Mouse (Mus musculus) hindbrain, embryonic 16.5 days (tissue): ENCODE measurements at regions not wholly inside any gene's neighbourhood (a gene's known extent, or its start where the extent isn't known, plus 50 kb on each side); places are given as distances from the start of the nearest gene placed in this dataset.

Source experiments
- ATAC-seq: fragments of 200-750 bp; cut with Nextera tagmentation; 2 replicates; pipeline ENCODE4 v1.8.0; 2017; ENCODE audit warnings: moderate TSS enrichment, moderate library complexity
- H3K27ac ChIP-seq: fragments of 300-500 bp; sonication (generic); 2 replicates; pipeline ENCODE4 v1.5.1; 2014; ENCODE audit warnings: low read depth, mild to moderate bottlenecking, control low read depth, low read length, moderate library complexity
- H3K27me3 ChIP-seq: fragments of 300-500 bp; sonication (generic); replicated peaks from 2 replicates; pipeline ENCODE4 v1.6.1; 2014; ENCODE audit warnings: low read length; ENCODE audit not compliant: control insufficient read depth, insufficient read depth
- H3K36me3 ChIP-seq: fragments of 300-500 bp; sonication (generic); 2 replicates; pipeline ENCODE4 v1.6.1; 2014; ENCODE audit warnings: mild to moderate bottlenecking, low read length, moderate library complexity, mixed read lengths; ENCODE audit not compliant: control insufficient read depth, insufficient read depth
- H3K4me1 ChIP-seq: fragments of 300-500 bp; sonication (generic); 2 replicates; pipeline ENCODE4 v1.6.1; 2014; ENCODE audit warnings: low read depth, low read length; ENCODE audit not compliant: control insufficient read depth, insufficient read depth
- H3K4me2 ChIP-seq: fragments of 300-500 bp; sonication (generic); 2 replicates; pipeline ENCODE4 v1.6.1; 2014; ENCODE audit warnings: mild to moderate bottlenecking, low read length, control low read depth, moderate library complexity
- H3K4me3 ChIP-seq: fragments of 300-500 bp; sonication (generic); 2 replicates; pipeline ENCODE4 v1.5.1; 2014; ENCODE audit warnings: mild to moderate bottlenecking, low read length, control low read depth, moderate library complexity
- H3K9ac ChIP-seq: fragments of 300-500 bp; sonication (generic); 2 replicates; pipeline ENCODE4 v1.6.1; 2014; ENCODE audit warnings: low read depth, mild to moderate bottlenecking, control low read depth, low read length, moderate library complexity
- H3K9me3 ChIP-seq: fragments of 300-500 bp; sonication (generic); 2 replicates; pipeline ENCODE4 v1.6.1; 2014; ENCODE audit warnings: mild to moderate bottlenecking, low read length, moderate library complexity; ENCODE audit not compliant: control insufficient read depth
- WGBS: fragments of 180-500 bp; shearing (Covaris S2); extraction: QIAGEN DNeasy Blood & Tissue Kit; methylation state at CpG from one replicate; pipeline ENCODE4 v1.1.7; 2014; 5-methylcytosine and 5-hydroxymethylcytosine counted together

GRCm38 (mm10) chr16:58068654-58069271 lies 314.2 kb upstream of the Col8a1 start:
- no peak overlapping the region for H3K4me2 ChIP-seq
- H3K27me3 ChIP-seq: no peaks in the 10 kb centered on the region
- no peaks in the 10 kb centered on the region for H3K36me3 ChIP-seq
- no peak overlapping the region for H3K27ac ChIP-seq
- H3K9me3 ChIP-seq: no peaks in the 10 kb centered on the region
- H3K9ac ChIP-seq: no peak overlapping the region
- H3K4me3 ChIP-seq: no peak overlapping the region
- 60% methylated on average over 3 of the region's 3 CpGs for WGBS
- ATAC-seq: peak; percentile 83
- H3K4me1 ChIP-seq: no peaks in the 10 kb centered on the region

- WGBS: 79% methylated on average over 3 of the region's 3 CpGs
- no peaks in the 10 kb centered on the region for H3K4me1 ChIP-seq
- H3K9ac ChIP-seq: no peak overlapping the region
- no peak for ATAC-seq
- no peaks in the 10 kb centered on the region for H3K9me3 ChIP-seq
- H3K27ac ChIP-seq: no peak overlapping the region
- H3K27me3 ChIP-seq: no peaks in the 10 kb centered on the region
- no peak overlapping the region for H3K4me2 ChIP-seq
- H3K36me3 ChIP-seq: no peaks in the 10 kb centered on the region
- H3K4me3 ChIP-seq: no peak overlapping the region
Observed at GRCm38 (mm10) chr16:58072441-58072840, 317.9 kb upstream of the Col8a1 start.

GRCm38 (mm10) chr16:58100351-58100750 lies 307.9 kb upstream of the Dcbld2 start:
- Histone ChIP-seq H3K4me3 (no peak overlapping the region), H3K9me3 (no peaks in the 10 kb centered on the region), H3K4me1 (no peaks in the 10 kb centered on the region), H3K36me3 (no peaks in the 10 kb centered on the region), H3K27ac (no peak overlapping the region), H3K4me2 (no peak overlapping the region), H3K9ac (no peak overlapping the region), H3K27me3 (no peaks in the 10 kb centered on the region)
- ATAC-seq: no peak
- 42% methylated on average over 4 of the region's 4 CpGs for WGBS

DNA sequence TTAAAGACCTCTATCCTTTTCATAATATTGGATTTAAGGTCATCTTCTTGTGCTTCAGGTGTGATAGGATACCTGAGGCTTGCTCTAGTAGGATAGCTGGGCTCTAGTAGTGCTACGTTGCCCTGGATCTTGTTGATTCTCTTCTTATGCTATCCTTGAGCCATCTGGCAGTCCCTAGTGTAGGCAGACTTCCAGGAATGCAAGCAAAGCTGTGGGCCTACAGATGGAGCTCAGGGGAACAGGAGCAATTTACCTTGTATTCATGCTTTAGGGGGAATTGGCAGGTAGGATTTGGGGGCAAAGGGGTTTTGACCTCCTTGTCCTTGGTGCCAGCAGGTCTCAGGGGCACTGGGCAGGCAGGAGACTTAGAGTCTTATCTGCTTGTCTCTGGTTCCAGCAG lies 297.8 kb upstream of the Dcbld2 start:
- ATAC-seq: no peak
- H3K4me2 ChIP-seq: no peak overlapping the region
- H3K9ac ChIP-seq: no peak overlapping the region
- H3K27ac ChIP-seq: no peak overlapping the region
- H3K36me3 ChIP-seq: no peaks in the 10 kb centered on the region
- H3K9me3 ChIP-seq: no peaks in the 10 kb centered on the region
- no peaks in the 10 kb centered on the region for H3K4me1 ChIP-seq
- no peaks in the 10 kb centered on the region for H3K27me3 ChIP-seq
- H3K4me3 ChIP-seq: no peak overlapping the region
- whole genome bisulfite sequencing: 80% methylated on average over 1 of the region's 1 CpGs

DNA sequence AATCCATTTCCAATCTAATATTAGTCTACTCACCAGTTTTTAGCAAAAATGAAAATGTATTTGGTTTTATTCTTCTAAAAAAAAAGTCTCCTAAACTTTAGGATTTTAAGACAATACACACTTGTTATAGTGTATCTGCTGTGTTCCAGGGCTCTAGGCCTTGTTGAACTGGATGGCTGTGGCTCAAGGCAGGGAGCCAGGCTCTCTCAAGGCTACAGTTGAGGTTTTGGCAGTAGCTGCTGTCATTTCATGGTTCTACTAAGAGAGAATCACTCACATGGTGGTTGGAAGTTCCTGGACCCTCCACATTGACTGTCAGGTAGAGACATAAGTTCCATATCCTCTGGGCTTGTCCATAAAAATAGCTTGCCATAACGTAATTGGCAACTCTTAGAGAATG lies 282.2 kb upstream of the Dcbld2 start:
- Histone ChIP-seq H3K27ac (no peak overlapping the region), H3K9ac (no peak overlapping the region), H3K9me3 (no peaks in the 10 kb centered on the region), H3K4me3 (no peak overlapping the region), H3K36me3 (no peaks in the 10 kb centered on the region), H3K27me3 (no peaks in the 10 kb centered on the region), H3K4me1 (no peaks in the 10 kb centered on the region), H3K4me2 (no peak overlapping the region)
- 84% methylated on average over 1 of the region's 1 CpGs for WGBS
- ATAC-seq: no peak

DNA sequence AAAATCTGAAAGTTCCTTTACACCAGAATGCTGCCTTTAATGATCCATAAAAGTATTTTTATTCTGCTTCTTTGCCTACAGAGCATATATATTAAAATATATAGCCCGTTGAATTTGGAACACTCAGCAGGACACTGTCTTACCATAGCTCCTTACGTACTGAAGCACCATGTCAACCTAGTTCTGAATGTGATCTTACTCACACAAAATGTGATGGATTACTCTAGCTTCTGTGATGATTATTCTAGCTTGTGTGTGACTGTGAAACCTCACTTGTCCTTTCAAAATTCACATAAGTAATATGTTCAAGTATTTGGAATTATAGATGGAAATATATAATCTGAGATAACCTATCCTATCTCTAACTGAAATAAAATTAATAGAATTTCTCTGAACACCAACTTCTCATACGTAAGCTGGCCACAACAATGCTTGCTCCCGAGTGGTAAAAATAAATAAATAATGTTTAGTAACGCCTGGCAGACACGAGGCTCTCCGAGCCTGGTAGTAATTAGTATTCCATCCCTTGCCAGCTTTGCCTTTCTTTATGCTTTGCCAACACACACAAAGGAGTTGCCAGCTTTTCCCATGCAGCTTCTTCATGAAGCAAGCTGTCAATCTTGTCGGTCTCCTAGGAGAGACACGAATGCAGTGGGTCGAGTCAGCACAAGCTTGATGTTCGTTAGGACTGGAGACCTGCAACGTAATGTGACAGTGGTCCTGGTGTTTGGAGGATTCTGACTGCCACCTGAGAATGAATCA lies 271.9 kb upstream of the Dcbld2 start:
- H3K27ac ChIP-seq: no peak overlapping the region
- 25% methylated on average over 12 of the region's 12 CpGs for WGBS
- no peaks in the 10 kb centered on the region for H3K9me3 ChIP-seq
- peak; percentile 96 for ATAC-seq
- no peak overlapping the region for H3K4me3 ChIP-seq
- no peak overlapping the region for H3K9ac ChIP-seq
- H3K4me1 ChIP-seq: no peaks in the 10 kb centered on the region
- H3K36me3 ChIP-seq: no peaks in the 10 kb centered on the region
- H3K4me2 ChIP-seq: peak overlapping the region; percentile 27
- no peaks in the 10 kb centered on the region for H3K27me3 ChIP-seq

DNA sequence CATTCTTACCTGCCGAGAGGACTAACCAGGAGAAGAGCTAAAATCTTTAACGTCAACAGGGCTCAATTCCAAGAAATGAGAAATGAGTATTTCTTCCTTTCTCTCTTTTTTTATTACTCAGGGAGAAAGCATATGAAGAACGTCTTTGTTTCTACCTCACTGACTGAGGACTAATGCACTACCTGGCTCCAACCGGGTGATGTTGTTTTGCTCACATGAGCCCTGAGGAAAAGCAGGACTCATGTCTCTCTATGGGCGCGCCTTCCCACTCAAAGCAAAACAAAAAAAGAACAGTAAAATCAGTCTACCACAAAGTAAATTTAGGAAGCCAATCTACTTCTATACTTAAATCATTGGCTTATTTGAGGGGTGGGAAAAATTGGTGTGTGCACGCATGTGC lies 271.3 kb upstream of the Dcbld2 start:
- Histone ChIP-seq H3K4me1 (no peaks in the 10 kb centered on the region), H3K4me3 (no peak overlapping the region), H3K27me3 (no peaks in the 10 kb centered on the region), H3K4me2 (peak overlapping the region; percentile 27), H3K27ac (no peak overlapping the region), H3K36me3 (no peaks in the 10 kb centered on the region), H3K9ac (no peak overlapping the region), H3K9me3 (no peaks in the 10 kb centered on the region)
- peak; percentile 44; the same call in 1 of the 2 replicates for ATAC-seq
- 67% methylated on average over 7 of the region's 7 CpGs for WGBS

GRCm38 (mm10) chr16:58137728-58138279 lies 270.4 kb upstream of the Dcbld2 start:
- H3K27ac ChIP-seq: no peak overlapping the region
- 77% methylated on average over 4 of the region's 4 CpGs for WGBS
- no peak for ATAC-seq

GRCm38 (mm10) chr16:58146479-58146878 lies 261.8 kb upstream of the Dcbld2 start:
- 32% methylated on average over 6 of the region's 6 CpGs for WGBS
- Histone ChIP-seq H3K27ac (no peak overlapping the region), H3K9ac (no peak overlapping the region), H3K27me3 (no peaks in the 10 kb centered on the region), H3K4me2 (no peak overlapping the region), H3K4me1 (no peaks in the 10 kb centered on the region), H3K4me3 (no peak overlapping the region), H3K9me3 (no peaks in the 10 kb centered on the region), H3K36me3 (no peaks in the 10 kb centered on the region)
- no peak for ATAC-seq

More at GRCm38 (mm10) chr16:58137728-58138279, 270.4 kb upstream of the Dcbld2 start:
- H3K9me3 ChIP-seq: no peaks in the 10 kb centered on the region
- no peak overlapping the region for H3K4me3 ChIP-seq
- H3K4me2 ChIP-seq: no peak overlapping the region
- H3K36me3 ChIP-seq: no peaks in the 10 kb centered on the region
- H3K27me3 ChIP-seq: no peaks in the 10 kb centered on the region
- H3K4me1 ChIP-seq: no peaks in the 10 kb centered on the region
- H3K9ac ChIP-seq: no peak overlapping the region
